Mouse (Mus musculus): Measurements from ENCODE around the gene Pde2a.

DNA sequence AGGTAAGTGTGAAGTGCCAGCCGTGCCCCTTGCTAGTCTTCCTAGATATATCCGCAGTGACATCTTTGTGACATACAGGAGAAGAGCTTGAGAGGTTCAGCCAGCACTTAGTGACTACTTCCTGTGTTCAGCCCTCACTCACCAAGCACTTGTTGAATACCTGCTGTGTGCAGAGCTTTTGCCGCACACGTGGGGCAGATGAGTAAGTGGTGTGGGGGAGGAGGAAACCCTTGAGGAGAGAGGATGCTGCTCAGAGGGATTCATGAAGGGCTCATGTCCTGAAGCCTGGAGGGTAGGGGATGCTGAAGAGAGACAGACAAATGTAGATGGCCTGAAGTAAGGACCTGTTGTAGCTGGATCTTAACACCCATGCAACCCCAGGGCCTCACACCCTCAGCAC lies 7.3 kb upstream of the Pde2a start:
- TF ChIP-seq POLR2A (IDR thresholded peaks at IDR 0.05; ENCODE audit: insufficient read length, low read depth) (no peak), USF1 (IDR thresholded peaks at IDR 0.05; ENCODE audit: low read depth) (no peak), POLR2AphosphoS2 (IDR thresholded peaks at IDR 0.05; ENCODE audit: insufficient read length, low read depth) (no peak), TCF12 (IDR thresholded peaks at IDR 0.05; ENCODE audit: insufficient read depth, poor library complexity, severe bottlenecking) (no peak), E2F4 (IDR thresholded peaks at IDR 0.05; ENCODE audit: insufficient read depth) (no peak), MYOD1 (IDR thresholded peaks at IDR 0.05; ENCODE audit: control insufficient read depth in 1 of 3, insufficient read length in 2 of 3, low read depth in 2 of 3) (no peak)

Measured in myocyte (in vitro differentiated cells).